Mouse (Mus musculus) erythroblast, embryonic 14.5 days (primary cell): ENCODE results near the gene Olfr166. TPM values are rescaled to one million over a fixed set of nuclear protein-coding genes. Genes with fewer than 3 reads are reported as not detected.
"Not testable (repeated sequence)": the region's sequence is repeated elsewhere in the genome, so short reads cannot be mapped to it uniquely, and the experiment has no call there.

Experiments used
- H3K27me3 ChIP-seq: 2 replicates; pipeline ENCODE4 v1.6.1; 2012; ENCODE audit warnings: inconsistent platforms; ENCODE audit not compliant: control insufficient read depth
- H3K36me3 ChIP-seq: 2 replicates; pipeline ENCODE4 v1.6.1; 2012; ENCODE audit warnings: mild to moderate bottlenecking, inconsistent platforms; ENCODE audit not compliant: control insufficient read depth
- H3K4me1 ChIP-seq: 2 replicates; pipeline ENCODE4 v1.6.1; 2012; ENCODE audit warnings: inconsistent platforms; ENCODE audit not compliant: control insufficient read depth
- H3K4me3 ChIP-seq: replicated peaks from 2 replicates; pipeline ENCODE3; 2012; ENCODE audit warnings: moderate library complexity, mild to moderate bottlenecking, inconsistent platforms
- H3K9me3 ChIP-seq: 2 replicates; pipeline ENCODE4 v1.6.1; 2012; ENCODE audit warnings: low read length, inconsistent platforms, mixed read lengths; ENCODE audit not compliant: control insufficient read depth
- GATA1 ChIP-seq: IDR thresholded peaks from 2 replicates; pipeline ENCODE4 v1.6.1; 2012; ENCODE audit warnings: low read length, inconsistent platforms, mixed read lengths
- TAL1 ChIP-seq: IDR thresholded peaks from 3 replicates; pipeline ENCODE4 v1.6.1; 2012; ENCODE audit warnings: low read length, inconsistent platforms, mixed read lengths
- polyA plus RNA-seq: library from polyadenylated mRNA; stranded (reverse); fragments of >175 nt; gene quantifications from 2 replicates; pipeline ENCODE4 v1.2.3, GENCODE M21; 2012

Olfr166 gene
- not detected in 2 replicates for polyA plus RNA-seq

GRCm38 (mm10) chr16:19483394-19483793 lies at the start of gene Olfr166:
Gene Olfr166, plus strand, starts transcription at chr16:19483694.
- no peak within 1 kb of the TSS for H3K4me3 ChIP-seq
- H3K9me3 ChIP-seq = peaks cover 10% of the 10 kb centered on the region
- no peaks in the 10 kb centered on the region for H3K4me1 ChIP-seq
- TF ChIP-seq TAL1 = no peak
- no peak for TF ChIP-seq GATA1
- no peaks in the 10 kb centered on the region for H3K27me3 ChIP-seq
- H3K36me3 ChIP-seq = no peaks in the 10 kb centered on the region

- H3K27me3 ChIP-seq, H3K9me3 ChIP-seq, H3K36me3 ChIP-seq, H3K4me1 ChIP-seq, H3K4me3 ChIP-seq: not testable (repeated sequence)
Observed at GRCm38 (mm10) chr16:19458741-19459140, 24.8 kb upstream of the Olfr166 start.

GRCm38 (mm10) chr16:19464365-19464764 lies 19.1 kb upstream of the Olfr166 start:
- Histone ChIP-seq H3K27me3 (no peaks in the 10 kb centered on the region), H3K4me1 (no peaks in the 10 kb centered on the region), H3K4me3 (no peak overlapping the region), H3K9me3 (peaks cover 5% of the 10 kb centered on the region), H3K36me3 (no peaks in the 10 kb centered on the region)
- TF ChIP-seq TAL1 = no peak
- no peak for TF ChIP-seq GATA1

GRCm38 (mm10) chr16:19522166-19522565 lies 38.7 kb downstream of the Olfr166 start, which contains the start of gene Olfr167:
Gene Olfr167, minus strand, starts transcription at chr16:19522266.
- TF ChIP-seq TAL1 (no peak), GATA1 (no peak)
- Histone ChIP-seq H3K4me3 (no peak within 1 kb of the TSS), H3K36me3 (no peaks in the 10 kb centered on the region), H3K9me3 (no peaks in the 10 kb centered on the region; the same call in 1 of the 2 replicates), H3K27me3 (no peaks in the 10 kb centered on the region), H3K4me1 (no peaks in the 10 kb centered on the region)

- Histone ChIP-seq H3K4me1 (no peaks in the 10 kb centered on the region), H3K4me3 (no peak within 1 kb of the TSS), H3K27me3 (no peaks in the 10 kb centered on the region), H3K36me3 (no peaks in the 10 kb centered on the region), H3K9me3 (peaks cover 4% of the 10 kb centered on the region)
- no peak for TF ChIP-seq GATA1
- TF ChIP-seq TAL1 = no peak
Observed at GRCm38 (mm10) chr16:19535455-19535854, 52.0 kb downstream of the Olfr166 start, which contains the start of gene Olfr168. Gene Olfr168, minus strand, starts transcription at chr16:19535555.

Other genes with a start within 250 kb of the Olfr166 start
- not detected in 2 replicates for gene Olfr164, start 169.6 kb upstream of the Olfr166 start, polyA plus RNA-seq
- gene Olfr165, start 60.6 kb upstream of the Olfr166 start, polyA plus RNA-seq = not detected in 2 replicates
- gene Olfr167, start 38.6 kb downstream of the Olfr166 start, polyA plus RNA-seq = not detected in 2 replicates
- not detected in 2 replicates for gene Olfr168, start 51.9 kb downstream of the Olfr166 start, polyA plus RNA-seq
- gene Olfr169, start 88.1 kb downstream of the Olfr166 start, polyA plus RNA-seq = not detected in 2 replicates
- not detected in 2 replicates for gene Olfr170, start 128.2 kb downstream of the Olfr166 start, polyA plus RNA-seq
- gene Olfr171, start 146.2 kb downstream of the Olfr166 start, polyA plus RNA-seq = 0.06 TPM in 1 of 2 replicates, not detected in the other
- not detected in 2 replicates for gene Lamp3, start 222.7 kb downstream of the Olfr166 start, polyA plus RNA-seq